Mouse (Mus musculus) thymus, adult 2 months (tissue): ENCODE results near the gene Gli3. TPM values are rescaled to one million over a fixed set of nuclear protein-coding genes. Genes with fewer than 3 reads are reported as not detected.

Experiments
- DNase-seq: peaks from one replicate; pipeline ENCODE4 v3.0.0; 2021
- H3K27ac ChIP-seq: fragments of 200-500 bp; 2 replicates; pipeline ENCODE4 v1.5.1; 2012; ENCODE audit warnings: low read length, control low read depth; ENCODE audit not compliant: control insufficient read depth, insufficient read depth
- H3K27me3 ChIP-seq: fragments of 200-500 bp; 2 replicates; pipeline ENCODE4 v1.6.1; 2012; ENCODE audit warnings: mild to moderate bottlenecking, low read length, moderate library complexity, mixed read lengths; ENCODE audit not compliant: control insufficient read depth, insufficient read depth
- H3K36me3 ChIP-seq: fragments of 200-500 bp; 2 replicates; pipeline ENCODE4 v1.6.1; 2012; ENCODE audit warnings: mild to moderate bottlenecking, low read length, moderate library complexity; ENCODE audit not compliant: control insufficient read depth, insufficient read depth
- H3K4me1 ChIP-seq: fragments of 200-500 bp; replicated peaks from 2 replicates; pipeline ENCODE4 v1.6.1; 2012; ENCODE audit warnings: low read length; ENCODE audit not compliant: control insufficient read depth, insufficient read depth
- H3K4me3 ChIP-seq: fragments of 200-500 bp; 2 replicates; pipeline ENCODE4 v1.5.1; 2012; ENCODE audit warnings: mild to moderate bottlenecking, low read length, control low read depth, moderate library complexity; ENCODE audit not compliant: control insufficient read depth, insufficient read depth
- CTCF ChIP-seq: fragments of 200-500 bp; IDR thresholded peaks from 2 replicates; pipeline ENCODE4 v1.5.1; 2012; ENCODE audit warnings: mild to moderate bottlenecking, control low read depth, low read length, moderate library complexity, borderline replicate concordance; ENCODE audit not compliant: control insufficient read depth, poor library complexity, insufficient read depth; ENCODE audit errors: extremely low read depth
- POLR2A ChIP-seq: fragments of 200-500 bp; IDR thresholded peaks from 2 replicates; pipeline ENCODE4 v1.6.1; 2012; ENCODE audit warnings: mild to moderate bottlenecking, low read length, control low read depth, moderate library complexity; ENCODE audit not compliant: control insufficient read depth, poor library complexity, insufficient read depth; ENCODE audit errors: extremely low read depth
- WGBS: fragments of 180-500 bp; shearing (Covaris S2); methylation state at CpG from one replicate; pipeline ENCODE4 v1.1.7; 2018; 5-methylcytosine and 5-hydroxymethylcytosine counted together
- polyA plus RNA-seq: library from polyadenylated mRNA; depleted of rRNA; stranded (reverse); fragments of >200 nt; gene quantifications from 2 replicates; pipeline ENCODE4 v1.2.3, GENCODE M21; 2012

The Gli3 gene
- polyA plus RNA-seq, 1 experiment, result 2.3 TPM

GRCm38 (mm10) chr13:15543888-15544640 is 81.0 kb downstream of the Gli3 start:
- H3K27me3 ChIP-seq, result no peaks in the 10 kb centered on the region
- H3K4me1 ChIP-seq, result no peaks in the 10 kb centered on the region
- no peaks in the 10 kb centered on the region for H3K36me3 ChIP-seq
- no peak overlapping the region for H3K27ac ChIP-seq
- TF ChIP-seq POLR2A (no peak), CTCF (no peak)
- no peak for DNase-seq
- WGBS, result 86% methylated on average over 7 of the region's 7 CpGs
- H3K4me3 ChIP-seq, result no peak overlapping the region

GRCm38 (mm10) chr13:15545346-15545896 is 82.4 kb downstream of the Gli3 start:
- 85% methylated on average over 4 of the region's 4 CpGs for WGBS
- Histone ChIP-seq H3K27me3 (no peaks in the 10 kb centered on the region), H3K4me1 (no peaks in the 10 kb centered on the region), H3K36me3 (no peaks in the 10 kb centered on the region), H3K4me3 (no peak overlapping the region), H3K27ac (no peak overlapping the region)
- no peak for TF ChIP-seq CTCF
- TF ChIP-seq POLR2A, result no peak
- DNase-seq, result no peak

- no peaks in the 10 kb centered on the region for H3K36me3 ChIP-seq
- WGBS, result 73% methylated on average over 4 of the region's 4 CpGs
- H3K4me1 ChIP-seq, result no peaks in the 10 kb centered on the region
- no peaks in the 10 kb centered on the region for H3K27me3 ChIP-seq
- no peak overlapping the region for H3K27ac ChIP-seq
- TF ChIP-seq POLR2A, result no peak
- TF ChIP-seq CTCF, result no peak
- no peak overlapping the region for H3K4me3 ChIP-seq
- DNase-seq, result no peak
Measured at GRCm38 (mm10) chr13:15546258-15546657, 83.2 kb downstream of the Gli3 start.

GRCm38 (mm10) chr13:15549466-15549865 is 86.4 kb downstream of the Gli3 start:
- no peaks in the 10 kb centered on the region for H3K36me3 ChIP-seq
- H3K27ac ChIP-seq, result no peak overlapping the region
- no peaks in the 10 kb centered on the region for H3K27me3 ChIP-seq
- 76% methylated on average over 6 of the region's 6 CpGs for WGBS
- no peak overlapping the region for H3K4me3 ChIP-seq
- H3K4me1 ChIP-seq, result no peaks in the 10 kb centered on the region
- TF ChIP-seq POLR2A, result no peak
- TF ChIP-seq CTCF, result no peak
- no peak for DNase-seq

GRCm38 (mm10) chr13:15550027-15550602 is 87.1 kb downstream of the Gli3 start:
- no peak overlapping the region for H3K27ac ChIP-seq
- no peaks in the 10 kb centered on the region for H3K27me3 ChIP-seq
- H3K4me1 ChIP-seq, result no peaks in the 10 kb centered on the region
- no peaks in the 10 kb centered on the region for H3K36me3 ChIP-seq
- 94% methylated on average over 8 of the region's 8 CpGs for WGBS
- TF ChIP-seq POLR2A, result no peak
- no peak overlapping the region for H3K4me3 ChIP-seq
- no peak for DNase-seq

GRCm38 (mm10) chr13:15550731-15551130 is 87.7 kb downstream of the Gli3 start:
- WGBS, result 93% methylated on average over 6 of the region's 6 CpGs
- Histone ChIP-seq H3K4me3 (no peak overlapping the region), H3K27ac (no peak overlapping the region), H3K36me3 (no peaks in the 10 kb centered on the region), H3K4me1 (no peaks in the 10 kb centered on the region), H3K27me3 (no peaks in the 10 kb centered on the region)
- TF ChIP-seq CTCF (no peak), POLR2A (no peak)
- DNase-seq, result no peak

- H3K27ac ChIP-seq, result no peak overlapping the region
- no peaks in the 10 kb centered on the region for H3K27me3 ChIP-seq
- H3K36me3 ChIP-seq, result no peaks in the 10 kb centered on the region
- 95% methylated on average over 3 of the region's 3 CpGs for WGBS
- no peak overlapping the region for H3K4me3 ChIP-seq
- no peak for DNase-seq
- no peak for TF ChIP-seq POLR2A
- TF ChIP-seq CTCF, result no peak
- no peaks in the 10 kb centered on the region for H3K4me1 ChIP-seq
Measured at GRCm38 (mm10) chr13:15552009-15552408, 89.0 kb downstream of the Gli3 start.
